Mouse (Mus musculus) spleen, adult 2 months (tissue): ENCODE measurements around the gene 2610028H24Rik. TPM values are rescaled to one million over a fixed set of nuclear protein-coding genes. Genes with fewer than 3 reads are reported as not detected.

Experiments
- DNase-seq, 2 experiments: peaks; one replicate each; pipeline versions ENCODE4 v3.0.0 to v3.0.0-alpha.2; 2012 to 2021; ENCODE audit warnings: low spot score in 2 of 2, low read depth in 1 of 2
- H3K27ac ChIP-seq: fragments of 200-500 bp; 2 replicates; pipeline ENCODE4 v1.5.1; 2012; ENCODE audit warnings: low read length, inconsistent platforms; ENCODE audit not compliant: insufficient read depth
- H3K27me3 ChIP-seq: fragments of 200-500 bp; 2 replicates; pipeline ENCODE4 v1.6.1; 2012; ENCODE audit warnings: mild to moderate bottlenecking, moderate library complexity, low read length, inconsistent platforms; ENCODE audit not compliant: control insufficient read depth, insufficient read depth
- H3K36me3 ChIP-seq: fragments of 200-500 bp; 2 replicates; pipeline ENCODE4 v1.6.1; 2012; ENCODE audit warnings: mild to moderate bottlenecking, low read length, inconsistent platforms; ENCODE audit not compliant: control insufficient read depth, insufficient read depth
- H3K4me1 ChIP-seq: fragments of 200-500 bp; 2 replicates; pipeline ENCODE4 v1.6.1; 2011; ENCODE audit warnings: inconsistent platforms; ENCODE audit not compliant: control insufficient read depth, insufficient read depth, insufficient read length
- H3K4me3 ChIP-seq: fragments of 200-500 bp; 2 replicates; pipeline ENCODE4 v1.5.1; 2011; ENCODE audit warnings: mild to moderate bottlenecking, inconsistent platforms; ENCODE audit not compliant: insufficient read depth, insufficient read length; ENCODE audit errors: extremely low read depth
- CTCF ChIP-seq: fragments of 200-500 bp; IDR thresholded peaks from 2 replicates; pipeline ENCODE4 v1.5.1; 2011; ENCODE audit warnings: mild to moderate bottlenecking, inconsistent platforms; ENCODE audit not compliant: insufficient read depth, insufficient read length, insufficient replicate concordance; ENCODE audit errors: extremely low read depth
- POLR2A ChIP-seq: fragments of 200-500 bp; IDR thresholded peaks from 2 replicates; pipeline ENCODE4 v1.6.1; 2011; ENCODE audit warnings: low read depth, low read length, inconsistent platforms
- WGBS: fragments of 180-500 bp; shearing (Covaris S2); methylation state at CpG from one replicate; pipeline ENCODE4 v1.1.7; 2018; 5-methylcytosine and 5-hydroxymethylcytosine counted together
- polyA plus RNA-seq: library from polyadenylated mRNA; depleted of rRNA; stranded (reverse); fragments of >200 nt; gene quantifications from 2 replicates; pipeline ENCODE4 v1.2.3, GENCODE M21; 2012

2610028H24Rik gene
- polyA plus RNA-seq, 1 experiment, result not detected

DNA sequence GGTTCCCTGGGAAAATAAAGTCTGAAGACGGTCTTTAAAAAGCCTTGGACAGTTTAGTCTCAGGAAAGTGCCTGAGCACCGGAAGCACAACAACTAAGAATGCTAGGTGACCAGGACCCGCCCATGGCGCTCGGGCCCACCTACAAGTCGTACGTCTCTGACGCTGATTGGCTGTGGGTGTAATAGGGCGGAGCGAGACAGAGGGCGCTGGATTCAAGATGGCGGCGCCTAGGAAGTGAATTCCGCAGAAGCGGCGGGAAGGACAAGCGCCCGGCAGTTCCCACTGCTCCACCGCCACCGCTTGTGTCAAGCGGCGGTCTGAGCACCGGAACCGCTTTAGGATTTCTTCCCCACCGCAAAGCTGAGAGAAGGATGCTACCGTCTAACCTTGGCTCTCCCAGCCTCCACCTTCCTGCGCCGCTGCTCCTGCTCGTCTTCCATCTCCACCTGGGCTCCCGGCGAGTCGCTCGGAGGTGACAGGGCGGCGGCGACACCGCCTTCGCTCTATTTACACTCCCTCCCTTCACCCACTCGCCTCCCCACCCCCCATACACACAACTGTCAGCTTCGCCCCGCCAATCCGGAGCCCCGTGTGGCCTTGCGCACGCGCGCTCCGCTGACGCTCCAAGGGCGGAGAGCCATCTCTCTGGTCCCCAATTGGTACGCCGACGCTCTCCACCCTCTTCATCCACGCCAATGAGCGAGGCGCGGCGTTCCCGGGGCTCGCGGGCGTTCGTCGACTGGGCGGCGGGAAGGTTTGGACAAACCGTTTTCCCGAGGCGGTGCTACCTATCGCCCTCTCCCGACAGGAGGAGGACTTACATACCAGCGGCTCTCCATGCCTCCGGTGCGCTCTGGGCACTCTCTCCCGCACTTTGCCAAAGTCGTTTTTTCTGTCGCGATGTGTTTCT is 6.4 kb upstream of the 2610028H24Rik start, which contains the start of gene Pcnt:
TSS of gene Pcnt (minus strand) at position 609 of the 911 bp plus-strand sequence.
- H3K36me3 ChIP-seq, result peaks cover 4% of the 10 kb centered on the region; the same call in 1 of the 2 replicates
- peak within 1 kb of the TSS; percentile 95 for H3K27ac ChIP-seq
- TF ChIP-seq CTCF (peak; percentile 50; the same call in 1 of the 2 replicates), POLR2A (0 out of 2 replicates have a peak, but pooled peaks have one; percentile 13)
- peak within 1 kb of the TSS; percentile 91 for H3K4me3 ChIP-seq
- peak; percentile 92 to 93 for DNase-seq
- H3K27me3 ChIP-seq, result no peaks in the 10 kb centered on the region
- no peaks in the 10 kb centered on the region; the same call in 1 of the 2 replicates for H3K4me1 ChIP-seq
- under 1% methylated on average over 78 of the region's 78 CpGs for WGBS

DNA sequence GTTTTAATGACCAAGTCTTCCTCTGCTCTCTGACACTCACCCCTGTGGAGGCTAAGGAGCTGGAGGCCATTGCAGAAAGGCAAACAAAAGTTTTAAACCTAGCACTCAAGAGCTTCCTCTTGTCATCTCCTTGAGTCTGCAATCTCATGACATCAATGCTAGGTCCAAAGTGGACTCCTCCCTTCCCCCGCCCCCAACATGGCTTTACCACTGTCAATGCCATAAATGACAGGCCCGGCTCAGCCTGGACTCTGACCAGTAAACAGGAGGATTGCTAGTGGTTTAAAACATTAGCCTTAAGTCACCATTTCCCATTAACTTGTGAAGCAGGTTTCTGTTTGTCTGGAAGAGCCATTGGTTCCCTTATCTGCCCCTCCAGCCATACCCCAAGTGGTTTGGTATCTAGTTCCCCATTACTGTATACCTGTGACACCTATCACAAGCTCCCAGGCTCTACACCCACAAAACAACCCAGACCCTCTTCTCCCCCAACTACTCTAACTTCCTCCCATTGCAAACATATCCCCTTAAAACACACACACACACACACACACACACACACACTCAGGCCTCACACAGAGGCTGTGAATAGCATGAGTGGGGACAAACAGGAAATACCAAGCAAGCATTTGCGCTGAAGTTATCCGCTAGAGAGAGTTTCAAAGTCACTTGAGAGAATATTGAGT is 2.7 kb upstream of the 2610028H24Rik start:
- H3K27ac ChIP-seq, result no peak overlapping the region

DNA sequence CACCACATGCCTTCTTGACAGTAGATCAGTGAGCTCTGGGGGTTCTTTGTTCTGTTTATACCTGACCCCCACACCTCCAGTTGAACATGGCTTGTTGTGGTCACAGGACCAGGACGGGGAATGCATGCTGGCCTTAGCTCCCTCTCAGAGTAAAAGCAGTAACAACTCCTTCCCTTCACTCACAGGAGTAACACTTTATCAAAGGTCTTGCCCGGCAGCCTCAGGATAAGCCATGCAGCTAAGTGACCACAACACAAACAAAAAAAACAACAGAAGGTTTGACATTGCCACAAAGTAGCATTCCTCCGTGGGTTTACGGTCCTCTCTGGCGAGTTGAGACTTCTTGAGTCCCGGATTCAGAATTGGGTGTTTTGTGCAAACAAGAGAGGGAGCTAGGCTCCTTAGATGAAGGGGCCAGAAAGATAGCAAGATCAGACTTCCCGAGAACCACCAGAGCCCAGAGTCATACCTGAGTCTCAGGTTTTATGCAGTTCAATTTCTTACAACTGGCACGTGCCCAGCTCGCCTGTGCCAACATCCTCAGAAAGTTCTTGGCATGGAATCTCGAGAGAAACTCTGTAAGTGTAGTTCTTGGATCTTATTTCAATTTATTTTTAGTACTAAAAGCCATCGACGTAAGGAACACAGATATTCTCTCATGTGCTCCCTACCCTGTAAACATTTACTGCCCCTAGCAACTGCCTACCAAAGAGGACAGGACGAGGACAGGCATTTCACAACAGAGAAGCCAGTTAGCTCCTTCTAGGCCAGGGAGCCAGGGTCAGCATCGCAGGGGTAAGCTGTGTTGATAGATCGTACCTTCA is 1.3 kb upstream of the 2610028H24Rik start:
- 86% methylated on average over 15 of the region's 15 CpGs for WGBS
- H3K27me3 ChIP-seq, result 0 out of 2 replicates have a peak, but pooled peaks cover under 1% of the 10 kb centered on the region
- H3K4me3 ChIP-seq, result no peak overlapping the region
- 0 out of 2 replicates have a peak overlapping the region, but pooled peaks have one; percentile 28 for H3K27ac ChIP-seq
- no peak for DNase-seq
- TF ChIP-seq CTCF (no peak), POLR2A (no peak)
- no peaks in the 10 kb centered on the region for H3K4me1 ChIP-seq
- no peaks in the 10 kb centered on the region for H3K36me3 ChIP-seq

More for the DNA sequence above, 2.7 kb upstream of the 2610028H24Rik start:
- WGBS, result 34% methylated on average over 4 of the region's 4 CpGs
- Histone ChIP-seq H3K27me3 (no peaks in the 10 kb centered on the region), H3K4me1 (no peaks in the 10 kb centered on the region; the same call in 1 of the 2 replicates), H3K4me3 (no peak overlapping the region), H3K36me3 (no peaks in the 10 kb centered on the region)
- no peak for DNase-seq
- no peak for TF ChIP-seq CTCF

DNA sequence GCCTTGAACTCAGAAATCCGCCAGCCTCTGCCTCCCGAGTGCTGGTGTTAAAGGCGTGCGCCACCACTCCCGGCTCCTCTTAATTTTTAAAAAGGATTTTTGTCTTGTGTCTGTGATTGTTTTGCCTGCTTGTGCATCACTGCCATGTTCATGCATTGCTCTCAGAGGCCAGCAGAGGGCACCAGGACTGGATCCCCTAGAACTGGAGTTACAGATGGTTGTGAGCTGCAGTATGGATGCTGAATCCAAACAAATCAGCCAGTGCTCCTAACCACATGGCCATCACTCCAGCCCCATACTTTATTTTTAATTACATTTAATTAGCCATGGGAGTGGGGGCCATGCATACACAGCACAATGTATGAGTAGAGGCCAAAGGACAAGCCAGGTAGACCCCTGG is 6.4 kb downstream of the 2610028H24Rik start:
- 51% methylated on average over 5 of the region's 5 CpGs for WGBS
- 0 out of 2 replicates have a peak, but pooled peaks cover 2% of the 10 kb centered on the region for H3K27me3 ChIP-seq
- DNase-seq, result peak; percentile 3 to 27

DNA sequence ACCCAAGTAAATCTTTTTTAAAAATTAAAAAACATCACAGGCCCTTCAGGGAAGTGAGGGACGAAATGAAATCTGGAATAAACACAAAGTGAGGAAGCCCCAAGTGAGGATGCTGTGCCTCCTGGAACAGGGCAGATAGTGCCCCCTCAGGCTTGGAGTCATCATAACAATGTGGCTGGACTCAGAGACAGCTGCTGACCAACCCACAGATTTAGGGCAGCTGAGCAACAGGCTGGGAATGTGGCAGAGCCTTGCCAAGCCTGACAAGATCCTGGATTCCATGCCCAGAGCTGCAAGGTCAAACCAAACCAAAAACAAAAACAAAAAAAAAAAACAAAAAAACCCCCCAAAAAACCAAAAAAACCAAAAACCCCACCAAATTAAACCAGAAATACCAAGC is 12.4 kb downstream of the 2610028H24Rik start:
- DNase-seq, result no peak
- 95% methylated on average over 1 of the region's 1 CpGs for WGBS
- Histone ChIP-seq H3K27ac (no peak overlapping the region), H3K4me3 (no peak overlapping the region), H3K36me3 (0 out of 2 replicates have a peak, but pooled peaks cover 3% of the 10 kb centered on the region), H3K4me1 (no peaks in the 10 kb centered on the region), H3K27me3 (no peaks in the 10 kb centered on the region)
- TF ChIP-seq CTCF (no peak), POLR2A (no peak)

More for the DNA sequence above, 6.4 kb downstream of the 2610028H24Rik start:
- Histone ChIP-seq H3K4me1 (no peaks in the 10 kb centered on the region), H3K27ac (no peak overlapping the region), H3K36me3 (no peaks in the 10 kb centered on the region), H3K4me3 (no peak overlapping the region)
- TF ChIP-seq POLR2A (no peak), CTCF (peak; percentile 48; the same call in 1 of the 2 replicates)

DNA sequence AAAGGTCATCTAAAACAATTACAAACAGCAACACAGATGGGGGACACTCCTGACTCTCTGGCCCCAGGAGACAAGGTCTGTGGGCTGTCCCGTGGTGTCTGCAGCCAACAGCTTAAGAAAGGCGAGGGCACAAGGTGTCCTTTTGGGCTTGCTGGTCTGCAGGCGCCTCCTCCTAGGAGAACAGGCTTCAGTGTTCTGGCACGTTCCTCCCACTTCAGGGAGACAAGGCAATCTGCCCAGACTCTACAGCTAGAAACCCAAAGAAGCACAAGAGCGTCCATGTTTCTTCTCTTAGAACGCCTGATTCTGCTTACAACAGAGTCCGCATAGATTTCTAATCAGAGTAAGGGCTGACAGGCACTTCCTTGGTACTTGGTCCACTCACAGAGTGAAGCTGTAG is 13.4 kb downstream of the 2610028H24Rik start:
- Histone ChIP-seq H3K36me3 (0 out of 2 replicates have a peak, but pooled peaks cover 3% of the 10 kb centered on the region), H3K4me1 (no peaks in the 10 kb centered on the region), H3K27me3 (no peaks in the 10 kb centered on the region), H3K27ac (no peak overlapping the region), H3K4me3 (no peak overlapping the region)
- DNase-seq, result no peak
- TF ChIP-seq POLR2A (no peak), CTCF (no peak)
- 95% methylated on average over 7 of the region's 7 CpGs for WGBS
